Mouse (Mus musculus) liver, postnatal 0 days (tissue): ENCODE results near the gene Aspscr1. TPM values are rescaled to one million over a fixed set of nuclear protein-coding genes. Genes with fewer than 3 reads are reported as not detected.
A peak's percentile ranks its signal among the peaks of the same experiment; 100 is the strongest.

ENCODE experiments used
- ATAC-seq: fragments of 200-750 bp; cut with Nextera tagmentation; 2 replicates; pipeline ENCODE4 v1.8.0; 2017; ENCODE audit warnings: mild to moderate bottlenecking, moderate library complexity
- DNase-seq: peaks from one replicate; pipeline ENCODE4 v3.0.0-alpha.2; 2016
- H3K27ac ChIP-seq: fragments of 300-500 bp; sonication (generic); 2 replicates; pipeline ENCODE4 v1.5.1; 2014; ENCODE audit warnings: antibody characterized with exemption, moderate library complexity, mild to moderate bottlenecking, low read depth
- H3K27me3 ChIP-seq: fragments of 300-500 bp; sonication (generic); 2 replicates; pipeline ENCODE4 v1.6.1; 2014; ENCODE audit warnings: low read length, control low read depth, mixed read lengths; ENCODE audit not compliant: insufficient read depth
- H3K36me3 ChIP-seq: fragments of 300-500 bp; sonication (generic); replicated peaks from 2 replicates; pipeline ENCODE4 v1.6.1; 2014; ENCODE audit warnings: mild to moderate bottlenecking, control low read depth, low read length, moderate library complexity, mixed read lengths; ENCODE audit not compliant: insufficient read depth
- H3K4me1 ChIP-seq: fragments of 300-500 bp; sonication (generic); 2 replicates; pipeline ENCODE4 v1.6.1; 2014; ENCODE audit warnings: antibody characterized with exemption, mild to moderate bottlenecking, control low read depth; ENCODE audit not compliant: insufficient read depth
- H3K4me2 ChIP-seq: fragments of 300-500 bp; sonication (generic); 2 replicates; pipeline ENCODE4 v1.6.1; 2014; ENCODE audit warnings: low read depth, mild to moderate bottlenecking, low read length, moderate library complexity, mixed read lengths
- H3K4me3 ChIP-seq: fragments of 300-500 bp; sonication (generic); 2 replicates; pipeline ENCODE4 v1.5.1; 2014; ENCODE audit warnings: low read depth, low read length
- H3K9ac ChIP-seq: fragments of 300-500 bp; sonication (generic); replicated peaks from 2 replicates; pipeline ENCODE4 v1.6.1; 2014; ENCODE audit warnings: mild to moderate bottlenecking, moderate library complexity
- H3K9me3 ChIP-seq: fragments of 300-500 bp; sonication (generic); 2 replicates; pipeline ENCODE4 v1.6.1; 2016; ENCODE audit warnings: mild to moderate bottlenecking, control low read depth, low read length, mixed read lengths
- CTCF ChIP-seq: sonication (generic); IDR thresholded peaks from 2 replicates; pipeline ENCODE4 v1.5.1; 2016; ENCODE audit warnings: antibody characterized with exemption, low read depth
- EP300 ChIP-seq: IDR thresholded peaks from 2 replicates; pipeline ENCODE4 v1.6.1; 2016; ENCODE audit warnings: antibody characterized with exemption, low read depth, mild to moderate bottlenecking
- WGBS: fragments of 180-500 bp; shearing (Covaris S2); extraction: QIAGEN DNeasy Blood & Tissue Kit; methylation state at CpG from one replicate; pipeline ENCODE4 v1.1.7; 2014; ENCODE audit not compliant: insufficient replicate concordance; 5-methylcytosine and 5-hydroxymethylcytosine counted together
- polyA plus RNA-seq: library from polyadenylated mRNA; unstranded; fragments of >200 nt; fragmentation: Nextera tagmentation; extraction: Ambion mirVana; gene quantifications from 2 replicates; pipeline ENCODE4 v1.2.1, GENCODE M21; 2015

Aspscr1 gene
- polyA plus RNA-seq: 56.8 and 57.1 TPM in 2 replicates

- Histone ChIP-seq H3K27me3 (no peaks in the 10 kb centered on the region), H3K9ac (peak within 1 kb of the TSS; percentile 71), H3K4me2 (peak within 1 kb of the TSS; percentile 79), H3K27ac (peak within 1 kb of the TSS; percentile 83), H3K9me3 (no peaks in the 10 kb centered on the region), H3K4me3 (peak within 1 kb of the TSS; percentile 75), H3K4me1 (peaks cover 37% of the 10 kb centered on the region), H3K36me3 (peaks cover 3% of the 10 kb centered on the region; the same call in 1 of the 2 replicates)
- WGBS: 3% methylated on average over 57 of the region's 83 CpGs
- DNase-seq (peak; percentile 97), ATAC-seq (peak; percentile 95)
- TF ChIP-seq EP300: no peak
- no peak for TF ChIP-seq CTCF
Measured at GRCm38 (mm10) chr11:120672687-120673593, at the start of gene Aspscr1. Gene Aspscr1, plus strand, starts transcription at chr11:120672973.

GRCm38 (mm10) chr11:120623961-120624679, 48.7 kb upstream of the Aspscr1 start:
- H3K9me3 ChIP-seq: no peaks in the 10 kb centered on the region
- no peaks in the 10 kb centered on the region for H3K27me3 ChIP-seq
- 11% methylated on average over 30 of the region's 30 CpGs for WGBS
- TF ChIP-seq CTCF (peak; percentile 87), EP300 (no peak)
- ATAC-seq (peak; percentile 78), DNase-seq (peak; percentile 84)
- H3K36me3 ChIP-seq: peaks cover 53% of the 10 kb centered on the region
- peak overlapping the region; percentile 98 for H3K9ac ChIP-seq
- H3K4me2 ChIP-seq: peak overlapping the region; percentile 78
- peaks cover 46% of the 10 kb centered on the region for H3K4me1 ChIP-seq
- peak overlapping the region; percentile 99 for H3K4me3 ChIP-seq
- H3K27ac ChIP-seq: peak overlapping the region; percentile 97

- H3K27me3 ChIP-seq: no peaks in the 10 kb centered on the region
- ATAC-seq (peak; percentile 63), DNase-seq (peak; percentile 89)
- H3K9ac ChIP-seq: peak overlapping the region; percentile 98
- peak overlapping the region; percentile 78 for H3K4me2 ChIP-seq
- no peaks in the 10 kb centered on the region for H3K9me3 ChIP-seq
- peak overlapping the region; percentile 99 for H3K4me3 ChIP-seq
- under 1% methylated on average over 46 of the region's 53 CpGs for WGBS
- peak overlapping the region; percentile 97 for H3K27ac ChIP-seq
- H3K36me3 ChIP-seq: peaks cover 49% of the 10 kb centered on the region
- no peak for TF ChIP-seq CTCF
- no peak for TF ChIP-seq EP300
- peaks cover 52% of the 10 kb centered on the region for H3K4me1 ChIP-seq
Measured at GRCm38 (mm10) chr11:120624680-120625111, 48.1 kb upstream of the Aspscr1 start.

GRCm38 (mm10) chr11:120625152-120625775, 47.5 kb upstream of the Aspscr1 start, which contains the start of gene Sirt7:
Gene Sirt7, minus strand, starts transcription at chr11:120625240.
- TF ChIP-seq CTCF (no peak), EP300 (peak; percentile 20; the same call in 1 of the 2 replicates)
- DNase-seq (no peak), ATAC-seq (no peak)
- Histone ChIP-seq H3K9ac (peak within 1 kb of the TSS; percentile 98), H3K36me3 (peaks cover 43% of the 10 kb centered on the region), H3K4me2 (peak within 1 kb of the TSS; percentile 78), H3K9me3 (no peaks in the 10 kb centered on the region), H3K4me1 (peaks cover 58% of the 10 kb centered on the region), H3K4me3 (peak within 1 kb of the TSS; percentile 99), H3K27ac (peak within 1 kb of the TSS; percentile 97), H3K27me3 (no peaks in the 10 kb centered on the region)
- WGBS: 14% methylated on average over 5 of the region's 5 CpGs

GRCm38 (mm10) chr11:120626785-120627467, 45.8 kb upstream of the Aspscr1 start:
- peak overlapping the region; percentile 84 for H3K4me2 ChIP-seq
- WGBS: 85% methylated on average over 11 of the region's 11 CpGs

More at GRCm38 (mm10) chr11:120626785-120627467, 45.8 kb upstream of the Aspscr1 start:
- Histone ChIP-seq H3K4me1 (peaks cover 73% of the 10 kb centered on the region), H3K36me3 (peaks cover 27% of the 10 kb centered on the region), H3K4me3 (no peak overlapping the region), H3K9me3 (no peaks in the 10 kb centered on the region), H3K27ac (peak overlapping the region; percentile 99), H3K27me3 (no peaks in the 10 kb centered on the region), H3K9ac (peak overlapping the region; percentile 42; the same call in 1 of the 2 replicates)
- ATAC-seq: no peak
- TF ChIP-seq EP300 (no peak), CTCF (no peak)
- DNase-seq: no peak
